Mouse (Mus musculus): ENCODE results near the gene Nmnat1. TPM values are rescaled to one million over a fixed set of nuclear protein-coding genes. Genes with fewer than 3 reads are reported as not detected.

Nmnat1 gene
- 12.1 and 13.8 TPM in 2 replicates for polyA plus RNA-seq (2016; fragmentation: Nextera tagmentation; extraction: Ambion mirVana)

DNA sequence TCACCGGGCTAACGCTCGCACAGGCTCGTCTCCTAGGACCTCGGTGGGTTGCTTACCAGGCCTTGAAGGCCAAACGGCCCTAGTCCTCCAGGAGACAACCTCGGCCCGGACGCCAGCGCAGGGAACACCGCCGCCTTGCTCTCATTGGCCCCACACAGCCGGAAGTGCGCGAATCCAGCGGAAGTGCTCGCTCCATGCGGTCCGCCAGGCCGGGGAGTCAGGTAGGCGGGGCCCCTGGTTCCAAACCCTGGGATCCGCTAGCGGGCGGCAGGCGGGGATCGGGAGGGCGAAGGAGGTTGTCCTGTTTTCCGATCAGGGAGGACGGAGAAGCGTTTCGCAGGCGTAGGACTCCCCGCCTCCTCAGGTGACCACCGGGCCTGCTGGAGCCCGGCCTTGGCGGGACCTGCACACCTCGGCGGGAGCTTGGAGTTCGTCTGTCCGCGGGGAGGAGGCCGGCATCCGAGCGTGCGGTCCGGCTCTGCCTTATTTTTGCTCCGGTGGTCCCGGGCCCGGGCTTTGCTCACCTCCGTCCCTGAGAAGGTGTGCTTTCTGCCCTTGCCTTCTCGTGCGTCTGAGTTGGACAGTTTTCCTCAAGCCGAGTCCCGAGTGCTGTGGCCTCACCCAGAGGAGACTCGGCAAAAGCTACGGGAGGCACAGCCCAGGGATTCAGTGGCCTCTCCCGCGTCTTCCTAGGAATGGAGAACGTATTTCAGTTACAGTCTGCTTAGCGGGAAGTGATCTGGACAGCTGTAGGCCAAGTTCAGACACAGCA, at the start of gene Nmnat1, which contains the start of gene Lzic:
Gene Nmnat1 (minus strand): TSS at position 150 of the 772 bp plus-strand sequence.
Gene Lzic (plus strand): TSS at position 177 of the 772 bp plus-strand sequence.
- Histone ChIP-seq H3K27me3 (no peaks in the 10 kb centered on the region), H3K4me3 (peak within 1 kb of the TSS; percentile 57), H3K9ac (peak within 1 kb of the TSS; percentile 64), H3K4me2 (replicated peaks) (peak within 1 kb of the TSS; percentile 84), H3K27ac (peak within 1 kb of the TSS; percentile 66), H3K4me1 (peaks cover 12% of the 10 kb centered on the region), H3K9me3 (replicated peaks) (no peaks in the 10 kb centered on the region), H3K36me3 (peaks cover 35% of the 10 kb centered on the region)
- ATAC-seq (ENCODE audit: low FRiP score), result peak; percentile 98
- under 1% methylated on average over 60 of the region's 60 CpGs for WGBS

DNA sequence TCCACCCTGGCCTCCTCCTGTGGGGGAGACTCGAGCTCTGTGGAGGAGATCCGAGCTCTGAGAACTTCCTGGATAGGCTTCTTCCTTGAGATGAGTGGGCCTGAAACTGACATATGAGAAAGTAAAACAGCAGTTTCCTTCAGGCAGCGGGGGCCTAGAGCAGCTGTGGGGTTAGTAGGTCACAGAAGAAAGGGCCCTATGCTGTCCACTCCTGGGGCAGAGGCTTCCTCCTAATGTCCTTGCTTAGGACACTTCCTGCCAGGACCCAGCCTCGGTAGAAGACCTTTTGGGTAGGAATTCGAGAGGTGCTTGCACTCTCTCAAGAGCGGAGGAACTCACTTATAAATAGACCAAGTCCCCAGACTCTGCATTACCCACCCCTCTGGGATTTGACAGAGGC, 44.7 kb upstream of the Nmnat1 start:
- WGBS, result 77% methylated on average over 6 of the region's 6 CpGs
- H3K4me3 ChIP-seq, result no peak overlapping the region
- no peak overlapping the region for H3K4me2 ChIP-seq (replicated peaks)
- no peaks in the 10 kb centered on the region for H3K27me3 ChIP-seq
- no peak for ATAC-seq (ENCODE audit: low FRiP score)
- no peaks in the 10 kb centered on the region for H3K9me3 ChIP-seq (replicated peaks)
- H3K27ac ChIP-seq, result no peak overlapping the region
- no peaks in the 10 kb centered on the region for H3K36me3 ChIP-seq
- H3K4me1 ChIP-seq, result peaks cover 21% of the 10 kb centered on the region
- no peak overlapping the region for H3K9ac ChIP-seq

DNA sequence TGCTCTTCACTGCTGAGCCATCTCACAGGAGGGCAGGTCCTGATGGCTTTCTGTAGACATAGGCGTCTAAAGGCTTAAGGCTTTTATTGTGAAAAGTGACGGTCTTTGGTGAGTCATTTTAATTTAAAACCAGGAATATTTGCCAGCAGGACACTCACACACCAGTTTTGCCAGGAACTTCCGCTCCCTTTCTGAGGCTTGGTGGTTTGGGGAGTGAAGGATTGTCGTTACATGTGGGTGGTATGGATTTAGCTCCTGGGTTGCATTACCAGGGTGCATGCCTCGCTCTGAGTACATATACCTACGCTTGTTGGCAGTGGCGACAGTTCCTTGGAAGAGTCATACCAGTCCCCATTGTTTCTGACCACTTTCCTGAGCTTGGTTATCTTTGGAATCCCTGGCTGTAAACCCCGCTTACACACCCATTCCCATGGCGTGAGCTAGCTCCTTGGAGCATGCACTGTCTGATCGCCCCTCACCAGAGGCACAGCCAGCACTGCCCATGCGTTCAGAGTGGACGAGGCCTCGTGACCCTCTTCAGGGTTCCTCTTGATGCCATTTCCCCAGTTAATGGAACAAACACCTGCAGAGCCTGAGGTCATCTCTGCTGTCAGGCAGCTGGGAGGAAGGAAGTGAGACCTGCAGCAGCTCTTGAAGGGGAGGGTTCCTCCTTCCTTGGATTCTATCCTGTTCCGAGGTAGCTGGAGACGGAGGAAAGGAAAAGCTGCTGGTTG, 42.8 kb upstream of the Nmnat1 start:
- Histone ChIP-seq H3K4me3 (no peak overlapping the region), H3K27me3 (no peaks in the 10 kb centered on the region), H3K4me1 (peaks cover 27% of the 10 kb centered on the region), H3K4me2 (replicated peaks) (no peak overlapping the region), H3K27ac (no peak overlapping the region; the same call in 1 of the 2 replicates), H3K9ac (no peak overlapping the region), H3K36me3 (no peaks in the 10 kb centered on the region), H3K9me3 (replicated peaks) (no peaks in the 10 kb centered on the region)
- 81% methylated on average over 15 of the region's 15 CpGs for WGBS
- ATAC-seq (ENCODE audit: low FRiP score), result no peak

DNA sequence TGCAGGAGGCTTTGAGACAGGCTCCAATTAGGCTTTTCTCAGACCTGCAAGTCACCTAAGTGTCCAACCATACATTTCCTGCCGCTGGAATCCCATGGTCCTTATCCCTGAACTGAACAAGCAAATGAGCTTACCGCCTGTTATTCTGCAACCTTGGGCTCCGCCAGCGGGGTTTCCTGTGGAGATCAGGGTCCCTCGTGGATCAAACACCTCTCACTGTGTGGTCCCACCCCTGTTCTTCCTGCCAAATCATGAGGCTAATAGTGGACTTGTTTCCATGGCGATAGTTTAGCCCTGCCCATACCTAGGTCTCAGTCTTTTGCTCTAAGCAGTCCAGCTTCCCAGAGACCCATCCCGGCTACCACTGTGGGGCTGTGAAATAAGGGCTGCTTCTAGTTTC, 41.3 kb upstream of the Nmnat1 start:
- H3K4me1 ChIP-seq, result peaks cover 27% of the 10 kb centered on the region
- 0 out of 2 replicates have a peak overlapping the region, but pooled peaks have one; percentile 13 for H3K9ac ChIP-seq
- H3K27ac ChIP-seq, result no peak overlapping the region
- H3K27me3 ChIP-seq, result no peaks in the 10 kb centered on the region
- 43% methylated on average over 7 of the region's 7 CpGs for WGBS
- H3K4me2 ChIP-seq (replicated peaks), result no peak overlapping the region
- H3K36me3 ChIP-seq, result no peaks in the 10 kb centered on the region
- H3K4me3 ChIP-seq, result no peak overlapping the region
- no peak for ATAC-seq (ENCODE audit: low FRiP score)
- H3K9me3 ChIP-seq (replicated peaks), result no peaks in the 10 kb centered on the region

DNA sequence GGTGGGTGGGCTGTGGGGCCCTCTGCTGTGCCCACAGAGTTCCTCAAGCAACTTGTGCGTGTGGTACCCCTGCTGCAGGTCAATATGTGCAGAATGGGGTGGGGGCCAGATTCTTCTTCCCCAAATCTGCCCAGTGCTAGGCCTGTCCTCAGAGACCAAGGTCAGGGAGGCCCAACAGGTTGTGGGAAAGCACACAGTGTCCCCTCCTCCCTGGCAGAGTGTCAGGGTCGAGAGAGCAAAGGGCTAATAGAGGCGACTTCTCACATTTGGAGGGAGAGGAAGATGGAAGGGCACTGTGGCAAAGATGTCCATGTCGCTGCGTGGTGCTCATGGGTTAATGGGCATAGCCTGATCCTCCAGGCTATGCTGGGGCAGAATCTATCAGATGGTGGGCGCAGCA, 40.8 kb upstream of the Nmnat1 start:
- Histone ChIP-seq H3K4me2 (replicated peaks) (no peak overlapping the region), H3K4me1 (peaks cover 32% of the 10 kb centered on the region), H3K36me3 (no peaks in the 10 kb centered on the region), H3K27ac (no peak overlapping the region), H3K4me3 (no peak overlapping the region), H3K9me3 (replicated peaks) (no peaks in the 10 kb centered on the region), H3K9ac (no peak overlapping the region), H3K27me3 (no peaks in the 10 kb centered on the region)
- 81% methylated on average over 6 of the region's 6 CpGs for WGBS
- no peak for ATAC-seq (ENCODE audit: low FRiP score)

DNA sequence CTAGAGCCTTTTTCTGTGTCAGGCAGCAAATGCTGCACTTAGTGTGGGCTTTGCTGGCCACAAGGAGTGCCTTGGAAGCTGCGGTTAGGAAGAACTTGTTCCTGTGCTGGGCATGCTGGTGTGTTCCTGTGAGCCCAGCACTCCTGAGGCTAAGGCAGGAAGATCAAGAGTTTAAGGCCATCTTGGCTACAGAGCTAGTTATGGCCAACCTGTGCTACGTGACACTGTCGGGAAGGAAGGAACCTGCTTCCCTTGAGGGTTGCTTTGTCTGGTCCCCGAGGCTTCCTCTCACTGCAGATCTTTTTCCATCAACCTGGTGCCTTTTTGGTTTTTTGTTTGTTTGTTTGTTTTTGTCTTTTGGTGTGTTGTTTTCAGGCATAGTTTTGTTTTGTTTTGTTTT, 40.2 kb upstream of the Nmnat1 start:
- Histone ChIP-seq H3K4me2 (replicated peaks) (no peak overlapping the region), H3K36me3 (no peaks in the 10 kb centered on the region), H3K9me3 (replicated peaks) (no peaks in the 10 kb centered on the region), H3K9ac (no peak overlapping the region), H3K27me3 (no peaks in the 10 kb centered on the region), H3K4me1 (peaks cover 35% of the 10 kb centered on the region), H3K4me3 (no peak overlapping the region), H3K27ac (no peak overlapping the region)
- no peak for ATAC-seq (ENCODE audit: low FRiP score)
- 79% methylated on average over 4 of the region's 4 CpGs for WGBS

DNA sequence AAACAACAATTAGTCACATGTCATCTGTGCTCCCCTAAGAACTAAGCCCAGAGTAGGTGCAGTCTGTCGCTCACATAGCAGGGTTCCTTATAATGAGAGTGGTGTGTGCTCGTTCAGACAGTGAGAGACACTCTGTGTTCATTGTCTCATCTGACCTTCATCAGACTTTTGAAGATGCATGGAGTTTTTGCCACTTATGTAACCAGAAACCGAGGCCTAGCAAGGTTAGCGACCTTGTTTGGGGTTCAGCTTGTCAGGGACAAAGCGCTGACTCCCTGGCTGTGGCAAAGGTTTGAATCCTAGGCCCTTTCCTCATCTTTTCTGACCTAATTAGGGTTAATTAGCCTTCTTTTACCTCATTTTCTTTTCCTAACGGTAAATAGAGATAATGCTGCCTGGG, 39.0 kb upstream of the Nmnat1 start:
- ATAC-seq (ENCODE audit: low FRiP score), result no peak
- no peak overlapping the region for H3K9ac ChIP-seq
- WGBS, result 70% methylated on average over 6 of the region's 6 CpGs
- H3K9me3 ChIP-seq (replicated peaks), result no peaks in the 10 kb centered on the region
- no peaks in the 10 kb centered on the region for H3K27me3 ChIP-seq
- no peak overlapping the region for H3K27ac ChIP-seq
- H3K4me1 ChIP-seq, result peaks cover 37% of the 10 kb centered on the region
- H3K4me3 ChIP-seq, result no peak overlapping the region
- H3K4me2 ChIP-seq (replicated peaks), result no peak overlapping the region
- no peaks in the 10 kb centered on the region for H3K36me3 ChIP-seq

DNA sequence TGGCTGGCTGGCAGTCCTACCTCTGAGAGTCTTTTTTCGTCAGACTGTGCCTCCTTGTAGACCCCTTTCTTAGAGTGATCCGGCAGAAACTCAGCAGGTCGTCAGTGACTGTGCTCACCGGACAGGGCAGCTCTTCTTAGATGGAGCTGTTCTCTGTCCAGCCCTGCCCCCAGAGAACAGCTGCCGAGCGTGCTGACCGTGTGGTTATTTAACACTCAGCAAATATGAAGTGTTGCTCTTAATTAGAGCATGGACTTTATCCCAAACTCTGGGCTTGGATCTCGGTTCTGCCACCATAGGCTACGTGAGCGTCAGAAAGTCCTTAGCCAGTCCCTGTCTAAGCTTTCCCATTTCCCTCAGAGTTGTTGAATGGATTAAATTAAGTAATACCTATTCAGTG, 36.3 kb upstream of the Nmnat1 start:
- no peak overlapping the region for H3K4me3 ChIP-seq
- H3K4me2 ChIP-seq (replicated peaks), result no peak overlapping the region
- no peaks in the 10 kb centered on the region for H3K27me3 ChIP-seq
- ATAC-seq (ENCODE audit: low FRiP score), result no peak
- H3K9ac ChIP-seq, result no peak overlapping the region
- no peaks in the 10 kb centered on the region for H3K36me3 ChIP-seq
- H3K4me1 ChIP-seq, result peaks cover 33% of the 10 kb centered on the region
- H3K9me3 ChIP-seq (replicated peaks), result no peaks in the 10 kb centered on the region
- no peak overlapping the region for H3K27ac ChIP-seq
- 68% methylated on average over 10 of the region's 10 CpGs for WGBS

DNA sequence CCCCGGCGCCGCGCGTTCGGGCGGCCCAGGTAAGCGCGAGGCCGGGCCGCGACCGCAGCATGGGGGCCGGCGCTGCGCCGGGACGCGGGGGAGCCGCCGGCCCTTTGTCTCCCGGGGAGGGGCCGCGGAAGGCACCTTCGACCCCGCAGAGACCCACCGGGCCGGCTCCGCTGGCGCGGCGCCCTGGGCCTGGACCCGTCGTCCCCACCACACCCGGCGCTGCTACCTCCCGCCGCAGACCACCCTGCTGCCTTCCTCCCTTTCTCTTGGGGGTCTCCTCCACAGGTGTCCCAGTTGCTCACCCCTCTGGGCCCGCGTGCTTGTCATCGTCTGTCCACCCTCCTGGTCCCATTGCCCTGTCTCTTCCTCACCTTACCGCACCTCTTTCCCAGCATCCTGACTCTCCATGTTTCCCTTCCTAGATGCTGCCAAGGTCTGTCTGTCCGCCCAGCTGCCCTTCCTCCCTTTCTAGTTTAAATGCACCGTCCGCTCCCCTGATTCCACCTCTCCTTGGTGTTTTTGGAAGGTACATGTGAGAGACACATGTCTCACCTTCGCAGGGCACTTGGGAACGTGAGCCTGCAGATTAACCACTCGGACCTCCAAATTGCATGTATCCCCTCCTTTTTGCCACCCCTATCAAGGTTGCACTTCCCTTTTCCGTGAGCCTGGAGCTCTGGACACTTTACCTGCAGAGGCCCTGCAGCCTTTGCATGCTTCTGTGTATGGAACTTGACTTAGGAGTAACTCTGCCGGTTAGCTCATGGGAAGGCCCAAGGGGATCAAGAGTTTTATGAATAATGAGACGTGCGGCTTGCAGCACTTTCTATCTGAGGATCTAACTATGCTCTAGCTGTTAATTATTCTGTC, 33.6 kb upstream of the Nmnat1 start:
- no peak for ATAC-seq (ENCODE audit: low FRiP score)
- Histone ChIP-seq H3K9me3 (replicated peaks) (no peaks in the 10 kb centered on the region), H3K27ac (peak overlapping the region; percentile 73; the same call in 1 of the 2 replicates), H3K4me2 (replicated peaks) (peak overlapping the region; percentile 91), H3K36me3 (no peaks in the 10 kb centered on the region), H3K9ac (peak overlapping the region; percentile 95), H3K4me1 (peaks cover 20% of the 10 kb centered on the region), H3K27me3 (no peaks in the 10 kb centered on the region), H3K4me3 (peak overlapping the region; percentile 90)
- WGBS, result 3% methylated on average over 52 of the region's 52 CpGs

DNA sequence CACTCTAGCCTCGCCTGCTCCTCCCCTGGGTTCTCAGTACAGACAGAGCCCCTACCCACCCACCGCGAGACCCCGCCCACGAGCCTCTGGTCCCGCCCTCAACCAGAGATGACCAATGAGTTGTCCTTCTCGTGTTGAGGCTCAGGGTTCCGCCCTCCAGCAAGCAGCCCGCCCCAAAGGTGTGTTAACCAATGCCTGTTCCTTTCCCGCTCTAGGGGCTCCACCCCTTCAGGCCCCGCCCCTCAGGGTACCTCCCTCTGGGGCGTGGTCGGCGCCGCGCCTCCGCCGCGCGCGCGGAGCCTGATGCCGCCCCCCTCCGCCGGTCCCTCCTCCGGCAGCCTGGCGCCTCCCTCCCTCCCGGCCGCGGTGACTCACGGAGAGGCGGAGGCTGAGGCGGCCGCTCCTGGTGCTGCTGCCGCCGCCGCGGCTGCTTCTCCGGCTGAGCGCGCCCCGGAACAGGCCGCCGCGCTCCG, 32.9 kb upstream of the Nmnat1 start, which contains the start of gene Ctnnbip1:
Gene Ctnnbip1 (plus strand): TSS at position 369 of the 473 bp plus-strand sequence.
- peak within 1 kb of the TSS; percentile 73; the same call in 1 of the 2 replicates for H3K27ac ChIP-seq
- under 1% methylated on average over 42 of the region's 46 CpGs for WGBS
- ATAC-seq (ENCODE audit: low FRiP score), result peak; percentile 98

DNA sequence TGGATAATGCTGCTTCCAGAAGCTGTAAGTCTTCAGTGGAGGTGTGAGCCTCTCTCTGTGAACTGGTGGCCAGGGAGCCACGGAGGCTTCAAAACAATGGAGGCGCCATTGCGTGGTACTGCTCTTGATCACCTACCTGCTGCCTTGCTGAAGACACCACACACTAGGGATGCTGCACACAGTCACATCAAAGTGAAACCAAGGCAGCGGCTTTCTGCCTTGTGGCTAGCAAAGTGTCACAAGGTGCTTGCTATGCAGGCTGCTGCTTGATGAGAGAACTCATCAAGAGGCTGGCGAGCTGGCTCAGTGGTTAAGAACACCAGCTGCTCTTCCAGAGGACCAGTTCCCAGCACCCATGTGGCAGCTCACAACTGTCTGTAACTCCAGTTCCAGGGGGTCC, 30.7 kb upstream of the Nmnat1 start:
- Histone ChIP-seq H3K9me3 (replicated peaks) (no peaks in the 10 kb centered on the region), H3K4me2 (replicated peaks) (no peak overlapping the region), H3K27ac (no peak overlapping the region), H3K27me3 (no peaks in the 10 kb centered on the region), H3K4me1 (peaks cover 12% of the 10 kb centered on the region), H3K4me3 (no peak overlapping the region), H3K9ac (no peak overlapping the region), H3K36me3 (no peaks in the 10 kb centered on the region)
- no peak for ATAC-seq (ENCODE audit: low FRiP score)
- 89% methylated on average over 5 of the region's 5 CpGs for WGBS

More for the DNA sequence above, 32.9 kb upstream of the Nmnat1 start, which contains the start of gene Ctnnbip1:
- Histone ChIP-seq H3K36me3 (no peaks in the 10 kb centered on the region), H3K9ac (peak within 1 kb of the TSS; percentile 95), H3K4me3 (peak within 1 kb of the TSS; percentile 90), H3K27me3 (no peaks in the 10 kb centered on the region), H3K4me1 (peaks cover 19% of the 10 kb centered on the region), H3K4me2 (replicated peaks) (peak within 1 kb of the TSS; percentile 91), H3K9me3 (replicated peaks) (no peaks in the 10 kb centered on the region)
